Mouse (Mus musculus): ENCODE results near the gene Ackr1.

GRCm38 (mm10) chr1:173348527-173348926, 15.0 kb upstream of the Ackr1 start:
- TF ChIP-seq CTCF (IDR thresholded peaks at IDR 0.05; ENCODE audit: low read depth) (no peak), EP300 (IDR thresholded peaks at IDR 0.05; ENCODE audit: low read depth) (no peak)

All from liver, embryonic 14.5 days (tissue).